Mouse (Mus musculus) liver, embryonic 12.5 days (tissue): ENCODE measurements around the gene Vmn2r120. TPM values are rescaled to one million over a fixed set of nuclear protein-coding genes. Genes with fewer than 3 reads are reported as not detected.
"Not testable (repeated sequence)": the region's sequence is repeated elsewhere in the genome, so short reads cannot be mapped to it uniquely, and the experiment has no call there.

Experiments used
- ATAC-seq: fragments of 200-750 bp; cut with Nextera tagmentation; 2 replicates; pipeline ENCODE4 v1.8.0; 2017; ENCODE audit warnings: moderate number of reproducible peaks, mild to moderate bottlenecking, moderate library complexity
- H3K27ac ChIP-seq: fragments of 300-500 bp; sonication (generic); 2 replicates; pipeline ENCODE4 v1.5.1; 2016; ENCODE audit warnings: mild to moderate bottlenecking
- H3K27me3 ChIP-seq: fragments of 300-500 bp; sonication (generic); replicated peaks from 2 replicates; pipeline ENCODE4 v1.6.1; 2016; ENCODE audit warnings: mild to moderate bottlenecking, moderate library complexity
- H3K36me3 ChIP-seq: fragments of 300-500 bp; sonication (generic); 2 replicates; pipeline ENCODE4 v1.6.1; 2016; ENCODE audit warnings: mild to moderate bottlenecking, moderate library complexity
- H3K4me1 ChIP-seq: fragments of 300-500 bp; sonication (generic); 2 replicates; pipeline ENCODE4 v1.6.1; 2016
- H3K4me2 ChIP-seq: fragments of 300-500 bp; sonication (generic); 2 replicates; pipeline ENCODE4 v1.6.1; 2016; ENCODE audit warnings: mild to moderate bottlenecking, moderate library complexity
- H3K4me3 ChIP-seq: fragments of 300-500 bp; sonication (generic); 2 replicates; pipeline ENCODE4 v1.5.1; 2016; ENCODE audit warnings: mild to moderate bottlenecking, moderate library complexity
- H3K9ac ChIP-seq: fragments of 300-500 bp; sonication (generic); 2 replicates; pipeline ENCODE4 v1.6.1; 2016; ENCODE audit warnings: mild to moderate bottlenecking, moderate library complexity
- H3K9me3 ChIP-seq: fragments of 300-500 bp; sonication (generic); replicated peaks from 2 replicates; pipeline ENCODE4 v1.6.1; 2016; ENCODE audit warnings: mild to moderate bottlenecking, moderate library complexity
- WGBS: fragments of 180-500 bp; shearing (Covaris S2); methylation state at CpG from one replicate; pipeline ENCODE4 v1.1.7; 2016; ENCODE audit not compliant: insufficient replicate concordance; 5-methylcytosine and 5-hydroxymethylcytosine counted together
- polyA plus RNA-seq: library from polyadenylated mRNA; unstranded; fragments of >200 nt; fragmentation: Nextera tagmentation; extraction: Ambion mirVana; gene quantifications from 2 replicates; pipeline ENCODE4 v1.2.1, GENCODE M21; 2016

Vmn2r120 gene
- polyA plus RNA-seq: not detected in 2 replicates

DNA sequence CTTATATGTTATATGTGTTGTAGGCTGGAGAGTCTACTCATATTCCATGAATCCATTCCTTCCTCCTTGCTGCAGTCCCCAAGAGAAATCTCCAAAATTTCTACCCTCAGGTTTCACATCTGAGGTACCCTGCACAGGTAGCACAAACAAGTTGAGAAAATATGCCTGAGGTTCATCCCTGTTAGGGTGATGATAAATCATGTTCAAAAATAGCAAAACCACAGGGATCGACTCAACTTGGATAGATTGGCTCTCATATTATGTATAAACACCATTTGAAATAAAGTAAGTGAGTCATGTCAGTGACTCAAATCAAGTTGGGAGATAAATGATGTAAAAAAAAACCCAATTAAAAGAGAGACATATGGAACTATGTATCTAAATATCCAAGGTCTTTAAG is at the start of gene Vmn2r120:
TSS of gene Vmn2r120 (minus strand) at position 101 of the 400 bp plus-strand sequence.
- Histone ChIP-seq H3K9ac (no peak within 1 kb of the TSS), H3K9me3 (no peaks in the 10 kb centered on the region), H3K4me1 (no peaks in the 10 kb centered on the region), H3K36me3 (no peaks in the 10 kb centered on the region), H3K27ac (no peak within 1 kb of the TSS), H3K4me3 (no peak within 1 kb of the TSS), H3K4me2 (no peak within 1 kb of the TSS), H3K27me3 (no peaks in the 10 kb centered on the region)
- 61% methylated on average over 1 of the region's 1 CpGs for WGBS
- no peak for ATAC-seq

- 67% methylated on average over 6 of the region's 6 CpGs for WGBS
These were observed 42.0 kb upstream of the Vmn2r120 start for GRCm38 (mm10) chr17:57587273-57587672.

GRCm38 (mm10) chr17:57574075-57574705 is 28.9 kb upstream of the Vmn2r120 start:
- 0 out of 2 replicates have a peak, but pooled peaks cover 7% of the 10 kb centered on the region for H3K9me3 ChIP-seq
- H3K4me2 ChIP-seq: no peak overlapping the region
- no peak overlapping the region for H3K9ac ChIP-seq
- H3K4me3 ChIP-seq: no peak overlapping the region
- 63% methylated on average over 16 of the region's 16 CpGs for WGBS
- H3K4me1 ChIP-seq: no peaks in the 10 kb centered on the region
- H3K27me3 ChIP-seq: no peaks in the 10 kb centered on the region
- no peak overlapping the region for H3K27ac ChIP-seq
- H3K36me3 ChIP-seq: no peaks in the 10 kb centered on the region
- ATAC-seq: no peak

More at GRCm38 (mm10) chr17:57587273-57587672, 42.0 kb upstream of the Vmn2r120 start:
- not testable (repeated sequence) for H3K4me2 ChIP-seq, H3K27ac ChIP-seq, H3K9ac ChIP-seq, H3K4me1 ChIP-seq, H3K4me3 ChIP-seq, ATAC-seq, H3K27me3 ChIP-seq, H3K36me3 ChIP-seq, H3K9me3 ChIP-seq

Other genes starting within 250 kb of the Vmn2r120 start
- gene Adgre1, start 186.8 kb downstream of the Vmn2r120 start, polyA plus RNA-seq: 9.5 and 11.6 TPM in 2 replicates
- gene Gm21834, start 196.7 kb upstream of the Vmn2r120 start, polyA plus RNA-seq: not detected in 2 replicates
- not detected in 2 replicates for gene Cntnap5c, start 224.1 kb upstream of the Vmn2r120 start, polyA plus RNA-seq